Mouse (Mus musculus): ENCODE results near the gene Uimc1. TPM values are rescaled to one million over a fixed set of nuclear protein-coding genes. Genes with fewer than 3 reads are reported as not detected.

The Uimc1 gene
- 26.2 and 35.1 TPM in 2 replicates for polyA plus RNA-seq (2014; fragmentation: Nextera tagmentation; extraction: Ambion mirVana)

- under 1% methylated on average over 81 of the region's 81 CpGs for WGBS
- DNase-seq (ENCODE audit: low spot score): peak; percentile 92
- peak within 1 kb of the TSS; percentile 89 for H3K27ac ChIP-seq (replicated peaks; ENCODE audit: low read depth, low read length)
- H3K4me2 ChIP-seq (ENCODE audit: low read depth, low read length): peak within 1 kb of the TSS; percentile 63
- no peaks in the 10 kb centered on the region for H3K36me3 ChIP-seq (replicated peaks; ENCODE audit: control insufficient read depth, insufficient read depth, low read depth, low read length)
- H3K9ac ChIP-seq (replicated peaks; ENCODE audit: low read length): peak within 1 kb of the TSS; percentile 92
- no peaks in the 10 kb centered on the region for H3K9me3 ChIP-seq (replicated peaks; ENCODE audit: control insufficient read depth, low read length)
- H3K27me3 ChIP-seq (ENCODE audit: control insufficient read depth, insufficient read depth, low read length): no peaks in the 10 kb centered on the region
- no peaks in the 10 kb centered on the region for H3K4me1 ChIP-seq (ENCODE audit: control insufficient read depth, insufficient read depth, low read length)
- ATAC-seq (replicated peaks; ENCODE audit: insufficient number of reproducible peaks, low FRiP score, low TSS enrichment, low read depth): peak; percentile 92
- H3K4me3 ChIP-seq (ENCODE audit: low read depth, low read length): peak within 1 kb of the TSS; percentile 85
Observed at GRCm38 (mm10) chr13:55099726-55100478, at the start of gene Uimc1. TSS of gene Uimc1 (minus strand) at chr13:55100300.

- Histone ChIP-seq H3K27me3 (ENCODE audit: control insufficient read depth, insufficient read depth, low read length) (no peaks in the 10 kb centered on the region), H3K27ac (replicated peaks; ENCODE audit: low read depth, low read length) (no peak overlapping the region), H3K4me1 (ENCODE audit: control insufficient read depth, insufficient read depth, low read length) (no peaks in the 10 kb centered on the region), H3K36me3 (replicated peaks; ENCODE audit: control insufficient read depth, insufficient read depth, low read depth, low read length) (no peaks in the 10 kb centered on the region), H3K9me3 (replicated peaks; ENCODE audit: control insufficient read depth, low read length) (no peaks in the 10 kb centered on the region), H3K4me2 (ENCODE audit: low read depth, low read length) (no peak overlapping the region), H3K9ac (replicated peaks; ENCODE audit: low read length) (no peak overlapping the region), H3K4me3 (ENCODE audit: low read depth, low read length) (no peak overlapping the region)
- DNase-seq (ENCODE audit: low spot score) (no peak), ATAC-seq (replicated peaks; ENCODE audit: insufficient number of reproducible peaks, low FRiP score, low TSS enrichment, low read depth) (no peak)
- 76% methylated on average over 2 of the region's 2 CpGs for WGBS
Observed at GRCm38 (mm10) chr13:55140271-55140670, 40.2 kb upstream of the Uimc1 start.

- Histone ChIP-seq H3K9ac (replicated peaks; ENCODE audit: low read length) (no peak overlapping the region), H3K36me3 (replicated peaks; ENCODE audit: control insufficient read depth, insufficient read depth, low read depth, low read length) (peaks cover 3% of the 10 kb centered on the region), H3K27me3 (ENCODE audit: control insufficient read depth, insufficient read depth, low read length) (no peaks in the 10 kb centered on the region), H3K9me3 (replicated peaks; ENCODE audit: control insufficient read depth, low read length) (no peaks in the 10 kb centered on the region), H3K4me3 (ENCODE audit: low read depth, low read length) (no peak overlapping the region), H3K27ac (replicated peaks; ENCODE audit: low read depth, low read length) (no peak overlapping the region), H3K4me1 (ENCODE audit: control insufficient read depth, insufficient read depth, low read length) (no peaks in the 10 kb centered on the region), H3K4me2 (ENCODE audit: low read depth, low read length) (no peak overlapping the region)
- DNase-seq (ENCODE audit: low spot score) (peak; percentile 40), ATAC-seq (replicated peaks; ENCODE audit: insufficient number of reproducible peaks, low FRiP score, low TSS enrichment, low read depth) (no peak)
- WGBS: 9% methylated on average over 5 of the region's 5 CpGs
Observed at GRCm38 (mm10) chr13:55135382-55135781, 35.3 kb upstream of the Uimc1 start.

- Histone ChIP-seq H3K9me3 (replicated peaks; ENCODE audit: control insufficient read depth, low read length) (no peaks in the 10 kb centered on the region), H3K4me3 (ENCODE audit: low read depth, low read length) (no peak within 1 kb of the TSS), H3K4me1 (ENCODE audit: control insufficient read depth, insufficient read depth, low read length) (no peaks in the 10 kb centered on the region), H3K27me3 (ENCODE audit: control insufficient read depth, insufficient read depth, low read length) (no peaks in the 10 kb centered on the region), H3K9ac (replicated peaks; ENCODE audit: low read length) (no peak within 1 kb of the TSS), H3K27ac (replicated peaks; ENCODE audit: low read depth, low read length) (no peak within 1 kb of the TSS), H3K36me3 (replicated peaks; ENCODE audit: control insufficient read depth, insufficient read depth, low read depth, low read length) (peaks cover 3% of the 10 kb centered on the region), H3K4me2 (ENCODE audit: low read depth, low read length) (no peak within 1 kb of the TSS)
- 91% methylated on average over 2 of the region's 2 CpGs for WGBS
- ATAC-seq (replicated peaks; ENCODE audit: insufficient number of reproducible peaks, low FRiP score, low TSS enrichment, low read depth) (no peak), DNase-seq (ENCODE audit: low spot score) (no peak)
Observed at GRCm38 (mm10) chr13:55133448-55133847, 33.3 kb upstream of the Uimc1 start, which contains the start of gene Gm17617. TSS of gene Gm17617 (minus strand) at chr13:55133548.

GRCm38 (mm10) chr13:55124903-55125302, 24.8 kb upstream of the Uimc1 start:
- Histone ChIP-seq H3K9me3 (replicated peaks; ENCODE audit: control insufficient read depth, low read length) (no peaks in the 10 kb centered on the region), H3K4me3 (ENCODE audit: low read depth, low read length) (no peak overlapping the region), H3K36me3 (replicated peaks; ENCODE audit: control insufficient read depth, insufficient read depth, low read depth, low read length) (peaks cover 5% of the 10 kb centered on the region), H3K4me2 (ENCODE audit: low read depth, low read length) (no peak overlapping the region), H3K27ac (replicated peaks; ENCODE audit: low read depth, low read length) (no peak overlapping the region), H3K4me1 (ENCODE audit: control insufficient read depth, insufficient read depth, low read length) (no peaks in the 10 kb centered on the region), H3K9ac (replicated peaks; ENCODE audit: low read length) (no peak overlapping the region), H3K27me3 (ENCODE audit: control insufficient read depth, insufficient read depth, low read length) (no peaks in the 10 kb centered on the region)
- WGBS: 90% methylated on average over 6 of the region's 6 CpGs
- DNase-seq (ENCODE audit: low spot score): no peak
- ATAC-seq (replicated peaks; ENCODE audit: insufficient number of reproducible peaks, low FRiP score, low TSS enrichment, low read depth): no peak

- 88% methylated on average over 6 of the region's 6 CpGs for WGBS
Observed at GRCm38 (mm10) chr13:55114375-55114774, 14.3 kb upstream of the Uimc1 start.

GRCm38 (mm10) chr13:55107694-55108093, 7.6 kb upstream of the Uimc1 start:
- no peak overlapping the region for H3K4me3 ChIP-seq (ENCODE audit: low read depth, low read length)
- 78% methylated on average over 8 of the region's 8 CpGs for WGBS
- peaks cover 3% of the 10 kb centered on the region; the same call in 1 of the 2 replicates for H3K4me1 ChIP-seq (ENCODE audit: control insufficient read depth, insufficient read depth, low read length)
- no peaks in the 10 kb centered on the region for H3K9me3 ChIP-seq (replicated peaks; ENCODE audit: control insufficient read depth, low read length)
- no peaks in the 10 kb centered on the region for H3K27me3 ChIP-seq (ENCODE audit: control insufficient read depth, insufficient read depth, low read length)
- H3K36me3 ChIP-seq (replicated peaks; ENCODE audit: control insufficient read depth, insufficient read depth, low read depth, low read length): no peaks in the 10 kb centered on the region
- no peak overlapping the region for H3K9ac ChIP-seq (replicated peaks; ENCODE audit: low read length)
- H3K27ac ChIP-seq (replicated peaks; ENCODE audit: low read depth, low read length): no peak overlapping the region
- no peak for DNase-seq (ENCODE audit: low spot score)
- no peak for ATAC-seq (replicated peaks; ENCODE audit: insufficient number of reproducible peaks, low FRiP score, low TSS enrichment, low read depth)
- H3K4me2 ChIP-seq (ENCODE audit: low read depth, low read length): no peak overlapping the region

More at GRCm38 (mm10) chr13:55114375-55114774, 14.3 kb upstream of the Uimc1 start:
- H3K27ac ChIP-seq (replicated peaks; ENCODE audit: low read depth, low read length): no peak overlapping the region
- no peaks in the 10 kb centered on the region for H3K4me1 ChIP-seq (ENCODE audit: control insufficient read depth, insufficient read depth, low read length)
- H3K36me3 ChIP-seq (replicated peaks; ENCODE audit: control insufficient read depth, insufficient read depth, low read depth, low read length): peaks cover 7% of the 10 kb centered on the region
- H3K4me3 ChIP-seq (ENCODE audit: low read depth, low read length): no peak overlapping the region
- H3K9ac ChIP-seq (replicated peaks; ENCODE audit: low read length): no peak overlapping the region
- H3K27me3 ChIP-seq (ENCODE audit: control insufficient read depth, insufficient read depth, low read length): no peaks in the 10 kb centered on the region
- no peak for DNase-seq (ENCODE audit: low spot score)
- H3K4me2 ChIP-seq (ENCODE audit: low read depth, low read length): no peak overlapping the region
- no peak for ATAC-seq (replicated peaks; ENCODE audit: insufficient number of reproducible peaks, low FRiP score, low TSS enrichment, low read depth)
- no peaks in the 10 kb centered on the region for H3K9me3 ChIP-seq (replicated peaks; ENCODE audit: control insufficient read depth, low read length)

GRCm38 (mm10) chr13:55107116-55107515, 7.0 kb upstream of the Uimc1 start:
- Histone ChIP-seq H3K4me3 (ENCODE audit: low read depth, low read length) (no peak overlapping the region), H3K4me2 (ENCODE audit: low read depth, low read length) (no peak overlapping the region), H3K9me3 (replicated peaks; ENCODE audit: control insufficient read depth, low read length) (no peaks in the 10 kb centered on the region), H3K36me3 (replicated peaks; ENCODE audit: control insufficient read depth, insufficient read depth, low read depth, low read length) (no peaks in the 10 kb centered on the region), H3K4me1 (ENCODE audit: control insufficient read depth, insufficient read depth, low read length) (peaks cover 3% of the 10 kb centered on the region; the same call in 1 of the 2 replicates), H3K9ac (replicated peaks; ENCODE audit: low read length) (no peak overlapping the region), H3K27ac (replicated peaks; ENCODE audit: low read depth, low read length) (no peak overlapping the region), H3K27me3 (ENCODE audit: control insufficient read depth, insufficient read depth, low read length) (no peaks in the 10 kb centered on the region)
- no peak for DNase-seq (ENCODE audit: low spot score)
- 92% methylated on average over 4 of the region's 4 CpGs for WGBS
- ATAC-seq (replicated peaks; ENCODE audit: insufficient number of reproducible peaks, low FRiP score, low TSS enrichment, low read depth): no peak
